Mouse (Mus musculus) cortical plate, adult 2 months (tissue): ENCODE measurements around the gene Zbtb9. TPM values are rescaled to one million over a fixed set of nuclear protein-coding genes. Genes with fewer than 3 reads are reported as not detected.
A peak's percentile ranks its signal among the peaks of the same experiment; 100 is the strongest.

Experiments
- H3K27ac ChIP-seq: fragments of 200-500 bp; 2 replicates; pipeline ENCODE4 v1.5.1; 2012; ENCODE audit warnings: low read length, control low read depth, inconsistent platforms; ENCODE audit not compliant: insufficient read depth
- H3K4me1 ChIP-seq: fragments of 200-500 bp; 2 replicates; pipeline ENCODE4 v1.6.1; 2011; ENCODE audit warnings: low read length; ENCODE audit not compliant: control insufficient read depth, insufficient read depth
- H3K4me3 ChIP-seq: fragments of 200-500 bp; 2 replicates; pipeline ENCODE4 v1.5.1; 2011; ENCODE audit warnings: mild to moderate bottlenecking, low read length, control low read depth; ENCODE audit not compliant: insufficient read depth
- CTCF ChIP-seq: fragments of 200-500 bp; IDR thresholded peaks from 2 replicates; pipeline ENCODE4 v1.5.1; 2011; ENCODE audit warnings: mild to moderate bottlenecking, control low read depth, low read length; ENCODE audit not compliant: insufficient read depth; ENCODE audit errors: extremely low read depth
- POLR2A ChIP-seq: fragments of 200-500 bp; IDR thresholded peaks from 2 replicates; pipeline ENCODE4 v1.6.1; 2011; ENCODE audit warnings: mild to moderate bottlenecking, low read length, control low read depth; ENCODE audit not compliant: insufficient read depth; ENCODE audit errors: extremely low read depth
- polyA plus RNA-seq: library from polyadenylated mRNA; depleted of rRNA; stranded (reverse); fragments of >200 nt; gene quantifications from 2 replicates; pipeline ENCODE4 v1.2.3, GENCODE M21; 2012

Zbtb9 gene
- polyA plus RNA-seq, 1 experiment: 13.9 TPM

DNA sequence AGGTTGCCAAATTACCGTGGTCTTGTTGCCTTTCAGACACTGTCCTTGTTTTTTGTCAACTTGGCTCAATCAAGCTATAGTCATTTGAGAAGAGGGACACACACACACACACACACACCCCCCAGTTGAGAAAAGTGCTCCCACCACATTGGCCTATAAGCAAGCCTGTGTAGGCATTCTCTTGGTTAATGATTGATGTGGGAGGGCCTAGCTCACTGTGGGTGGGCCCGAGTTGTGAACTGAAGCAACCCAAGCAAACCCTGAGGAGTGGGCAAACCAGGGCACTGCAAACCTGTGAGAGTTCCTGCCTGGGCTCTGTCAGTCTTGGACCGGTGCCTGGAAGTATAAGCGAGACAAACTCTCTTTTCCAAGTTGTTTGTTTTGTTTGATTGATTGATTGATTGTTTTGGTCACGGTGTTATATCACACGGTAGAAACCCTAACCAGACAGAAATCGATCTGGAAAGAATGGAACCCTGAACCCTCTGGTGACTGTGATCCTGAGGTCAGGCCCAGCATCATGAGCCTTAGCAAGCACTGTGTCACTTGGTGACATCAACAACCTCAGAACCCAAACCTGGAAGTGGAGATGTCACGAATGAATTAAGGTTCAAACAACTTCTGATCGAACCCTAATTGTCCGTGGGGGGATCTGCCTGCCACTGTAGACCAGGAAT is 12.7 kb downstream of the Zbtb9 start:
- no peak overlapping the region for H3K27ac ChIP-seq
- TF ChIP-seq POLR2A: no peak
- TF ChIP-seq CTCF: no peak
- no peak overlapping the region for H3K4me3 ChIP-seq
- peaks cover 5% of the 10 kb centered on the region for H3K4me1 ChIP-seq

DNA sequence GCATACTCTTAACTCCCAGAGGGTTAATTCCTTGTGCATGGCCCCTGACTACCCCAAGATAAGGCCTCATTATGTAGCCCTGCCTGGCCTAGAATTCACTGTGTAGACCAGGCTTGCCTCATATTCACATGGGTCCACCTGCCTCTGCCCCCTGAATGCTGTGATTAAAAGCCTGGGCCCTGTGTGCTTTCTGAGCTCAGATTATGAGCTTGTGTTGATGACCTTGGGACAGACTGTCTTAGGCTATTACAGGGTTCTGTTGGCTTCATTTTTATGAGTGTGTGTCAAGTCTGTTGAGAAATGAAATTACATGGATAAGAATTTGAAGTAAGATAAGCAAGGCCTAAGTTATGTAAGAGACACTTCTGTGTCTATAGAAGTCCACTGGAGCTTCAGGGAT is 17.6 kb downstream of the Zbtb9 start:
- H3K4me3 ChIP-seq: no peak overlapping the region
- TF ChIP-seq POLR2A (no peak), CTCF (no peak)
- H3K4me1 ChIP-seq: no peaks in the 10 kb centered on the region
- H3K27ac ChIP-seq: no peak overlapping the region

DNA sequence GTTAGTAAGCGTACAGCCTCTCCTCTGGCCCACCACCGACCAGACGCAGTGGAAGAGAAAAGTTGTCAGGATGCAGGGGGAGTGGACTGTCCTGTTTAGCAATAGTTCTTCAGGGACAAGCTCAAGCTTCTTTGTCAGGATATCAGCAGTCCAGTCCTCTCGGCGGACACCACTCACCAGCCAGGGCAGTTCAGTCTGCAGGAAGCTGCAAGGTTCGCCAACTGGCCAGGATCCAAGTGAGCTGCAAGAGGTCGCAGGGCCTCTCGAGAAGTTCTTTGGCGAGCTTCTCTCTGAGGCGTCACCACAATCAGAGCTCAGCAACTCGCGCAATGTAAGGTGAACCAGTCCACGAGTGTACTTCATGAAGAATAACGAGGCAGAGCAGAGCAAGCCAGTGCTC is 21.4 kb downstream of the Zbtb9 start:
- Histone ChIP-seq H3K4me1 (no peaks in the 10 kb centered on the region), H3K4me3 (no peak overlapping the region), H3K27ac (no peak overlapping the region)
- TF ChIP-seq POLR2A (no peak), CTCF (no peak)

DNA sequence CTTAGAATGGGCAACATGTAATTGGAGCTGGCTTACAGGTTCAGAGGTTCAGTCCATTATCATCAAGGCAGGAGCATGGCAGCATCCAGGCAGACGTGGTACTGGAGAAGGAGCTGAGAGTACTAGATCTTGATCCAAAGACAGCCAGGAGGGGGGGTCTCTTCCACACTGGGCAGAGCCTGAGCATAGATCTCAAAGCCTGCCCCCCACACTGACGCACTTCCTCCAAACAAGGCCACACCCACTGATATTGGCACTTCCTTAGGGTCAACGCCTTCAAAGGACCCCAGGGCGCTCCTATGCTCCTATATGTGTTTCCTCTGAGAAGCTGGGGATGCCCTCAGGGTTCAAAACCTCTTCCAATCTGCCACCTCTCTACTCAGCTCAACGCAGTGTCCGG is 22.0 kb downstream of the Zbtb9 start:
- Histone ChIP-seq H3K27ac (no peak overlapping the region), H3K4me1 (no peaks in the 10 kb centered on the region), H3K4me3 (no peak overlapping the region)
- TF ChIP-seq POLR2A: no peak

- H3K27ac ChIP-seq: no peak overlapping the region
- TF ChIP-seq CTCF (no peak), POLR2A (no peak)
- H3K4me3 ChIP-seq: no peak overlapping the region
- no peaks in the 10 kb centered on the region for H3K4me1 ChIP-seq
Measured at GRCm38 (mm10) chr17:26995562-26995961, 22.6 kb downstream of the Zbtb9 start.

DNA sequence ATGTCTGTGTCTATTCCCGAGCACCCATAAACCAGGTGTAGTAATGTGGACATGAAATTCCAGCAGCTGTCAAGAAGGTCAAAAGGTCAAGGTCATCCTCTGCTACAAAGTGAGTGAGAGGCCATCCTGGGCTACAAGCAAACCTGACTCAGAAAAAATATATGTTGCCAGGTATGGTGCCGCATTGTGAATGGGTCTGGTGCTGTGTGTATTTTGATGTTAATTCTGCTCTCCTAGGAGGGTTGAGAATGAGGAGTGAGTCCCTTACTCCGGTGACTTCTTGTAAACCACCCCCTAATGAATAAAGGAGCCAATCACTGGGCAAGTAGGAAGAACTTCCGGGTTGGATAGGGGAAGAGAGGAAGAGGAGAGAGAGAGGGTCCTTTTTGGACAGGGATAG is 24.7 kb downstream of the Zbtb9 start:
- no peak overlapping the region for H3K27ac ChIP-seq
- H3K4me1 ChIP-seq: no peaks in the 10 kb centered on the region
- no peak overlapping the region for H3K4me3 ChIP-seq
- TF ChIP-seq POLR2A: no peak
- no peak for TF ChIP-seq CTCF

- no peak for TF ChIP-seq CTCF
- no peak for TF ChIP-seq POLR2A
- Histone ChIP-seq H3K27ac (no peak overlapping the region), H3K4me3 (no peak overlapping the region), H3K4me1 (no peaks in the 10 kb centered on the region)
Measured at GRCm38 (mm10) chr17:26998283-26998682, 25.3 kb downstream of the Zbtb9 start.

GRCm38 (mm10) chr17:26999996-27000395 is 27.0 kb downstream of the Zbtb9 start:
- no peaks in the 10 kb centered on the region for H3K4me1 ChIP-seq
- TF ChIP-seq CTCF: no peak
- no peak overlapping the region for H3K27ac ChIP-seq
- no peak overlapping the region for H3K4me3 ChIP-seq

GRCm38 (mm10) chr17:27001151-27001550 is 28.2 kb downstream of the Zbtb9 start:
- Histone ChIP-seq H3K27ac (no peak overlapping the region), H3K4me1 (no peaks in the 10 kb centered on the region), H3K4me3 (no peak overlapping the region)
- no peak for TF ChIP-seq POLR2A
- peak; percentile 21; the same call in 1 of the 2 replicates for TF ChIP-seq CTCF

DNA sequence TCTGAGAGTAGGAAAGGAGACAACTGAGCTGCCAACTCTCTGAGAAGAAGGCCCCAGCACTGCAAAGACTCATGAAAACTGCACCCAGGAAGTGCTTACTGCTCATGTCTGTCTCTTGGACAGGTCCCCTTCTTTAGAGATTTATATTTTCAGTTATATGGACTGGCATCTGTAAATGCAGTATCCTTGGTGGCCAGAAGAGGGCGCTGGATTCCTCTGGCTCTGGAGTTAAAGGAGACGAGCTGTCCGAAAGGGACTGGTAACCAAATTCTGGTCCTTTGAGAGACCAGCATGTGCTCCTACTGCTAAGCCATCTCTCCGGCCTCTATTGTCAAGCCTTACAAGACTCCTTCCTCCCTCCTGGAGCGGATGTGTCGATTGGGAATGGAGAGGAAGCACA is 28.9 kb downstream of the Zbtb9 start:
- TF ChIP-seq POLR2A: no peak
- TF ChIP-seq CTCF: peak; percentile 34
- Histone ChIP-seq H3K4me1 (no peaks in the 10 kb centered on the region), H3K4me3 (no peak overlapping the region), H3K27ac (no peak overlapping the region)
